Mouse (Mus musculus) myocyte (in vitro differentiated cells): ENCODE data around the gene Ubxn11.

Source experiments
- CEBPB ChIP-seq: IDR thresholded peaks from 2 replicates; pipeline ENCODE4 v1.6.1; 2011; ENCODE audit warnings: mild to moderate bottlenecking, moderate library complexity; ENCODE audit not compliant: poor library complexity, insufficient read depth, severe bottlenecking
- MAX ChIP-seq: IDR thresholded peaks from one replicate; pipeline ENCODE4 v1.6.1; 2011; ENCODE audit warnings: low read depth, mild to moderate bottlenecking, control low read depth
- POLR2A ChIP-seq: IDR thresholded peaks from one replicate; pipeline ENCODE4 v1.6.1; 2011; ENCODE audit warnings: low read depth, mild to moderate bottlenecking, control low read depth, moderate library complexity; ENCODE audit not compliant: insufficient read length

GRCm38 (mm10) chr4:134123147-134123546 lies 20.8 kb downstream of the Ubxn11 start:
- TF ChIP-seq CEBPB, result no peak
- no peak for TF ChIP-seq POLR2A
- TF ChIP-seq MAX, result no peak
